Mouse (Mus musculus): ENCODE results near the gene Fam149b.

GRCm38 (mm10) chr14:20397220-20397619 lies 49.3 kb downstream of the Fam149b start:
- TF ChIP-seq CTCF (conservative IDR thresholded peaks at IDR 0.05; ENCODE audit: low read length) = no peak
- no peak for TF ChIP-seq NANOG (IDR thresholded peaks at IDR 0.05; ENCODE audit: borderline replicate concordance, low read length)

Measured in E14TG2a.4 (cell line).